Mouse (Mus musculus): Measurements from ENCODE around the gene Aff1. TPM values are rescaled to one million over a fixed set of nuclear protein-coding genes. Genes with fewer than 3 reads are reported as not detected.

Aff1 gene
- polyA plus RNA-seq, 2 experiments = 7.0 to 17.1 TPM

GRCm38 (mm10) chr5:103818602-103819001 is 126.4 kb downstream of the Aff1 start:
- Histone ChIP-seq H3K36me3 (replicated peaks; ENCODE audit: control insufficient read depth, insufficient read depth, low read depth) (peaks cover 58% of the 10 kb centered on the region), H3K4me2 (ENCODE audit: low read depth) (no peak overlapping the region), H3K4me1 (replicated peaks; ENCODE audit: control insufficient read depth in 2 of 2, insufficient read depth in 2 of 2, low read length in 1 of 2) (peaks cover 0 to 7% of the 10 kb centered on the region in 2 experiments; a peak in 2 of 4 replicates), H3K9ac (replicated peaks) (no peak overlapping the region), H3K27ac (no peak overlapping the region), H3K9me3 (ENCODE audit: control insufficient read depth, low read length) (no peaks in the 10 kb centered on the region), H3K4me3 (ENCODE audit: insufficient read depth in 1 of 2, low read depth in 2 of 2, low read length in 2 of 2) (no peak overlapping the region), H3K27me3 (ENCODE audit: control insufficient read depth, insufficient read depth, low read length) (no peaks in the 10 kb centered on the region)
- DNase-seq (ENCODE audit: low read depth in 3 of 3, low spot score in 3 of 3) (no peak), ATAC-seq (ENCODE audit: insufficient read depth) (no peak)
- 92% methylated on average over 9 of the region's 9 CpGs for WGBS (ENCODE audit: insufficient replicate concordance)
- TF ChIP-seq EP300 (IDR thresholded peaks at IDR 0.05; ENCODE audit: low read depth) (no peak), CTCF (IDR thresholded peaks at IDR 0.05; ENCODE audit: low read depth) (no peak)

DNA sequence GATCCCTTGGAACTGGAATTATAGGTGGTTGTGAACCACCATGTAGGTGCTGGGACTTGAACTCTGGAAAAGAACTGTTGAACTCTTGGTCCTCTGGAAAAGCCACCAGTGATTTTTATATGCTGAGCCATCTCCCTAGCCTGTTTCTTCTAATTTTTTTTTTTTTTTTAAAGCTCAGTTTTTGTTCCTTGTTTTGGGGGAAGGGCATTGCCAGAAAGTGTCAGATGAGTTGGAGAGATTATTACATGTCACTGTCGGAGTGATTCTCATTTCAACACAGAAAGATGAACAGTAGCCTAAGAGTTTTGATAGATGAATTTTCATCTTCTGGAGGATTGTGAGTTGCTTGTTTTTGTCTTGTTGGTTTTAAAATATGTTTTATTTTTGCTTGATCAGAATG is 127.5 kb downstream of the Aff1 start:
- Histone ChIP-seq H3K9ac (replicated peaks) (no peak overlapping the region), H3K4me1 (replicated peaks; ENCODE audit: control insufficient read depth in 2 of 2, insufficient read depth in 2 of 2, low read length in 1 of 2) (peaks cover 0 to 5% of the 10 kb centered on the region in 2 experiments; a peak in 1 of 4 replicates), H3K4me3 (ENCODE audit: insufficient read depth in 1 of 2, low read depth in 2 of 2, low read length in 2 of 2) (no peak overlapping the region), H3K4me2 (ENCODE audit: low read depth) (no peak overlapping the region), H3K36me3 (replicated peaks; ENCODE audit: control insufficient read depth, insufficient read depth, low read depth) (peaks cover 60% of the 10 kb centered on the region), H3K27me3 (ENCODE audit: control insufficient read depth, insufficient read depth, low read length) (no peaks in the 10 kb centered on the region), H3K9me3 (ENCODE audit: control insufficient read depth, low read length) (no peaks in the 10 kb centered on the region), H3K27ac (no peak overlapping the region)
- ATAC-seq (ENCODE audit: insufficient read depth) (no peak), DNase-seq (ENCODE audit: low read depth in 3 of 3, low spot score in 3 of 3) (no peak)
- 63% methylated on average over 1 of the region's 1 CpGs for WGBS (ENCODE audit: insufficient replicate concordance)
- TF ChIP-seq EP300 (IDR thresholded peaks at IDR 0.05; ENCODE audit: low read depth) = no peak
- no peak for TF ChIP-seq CTCF (IDR thresholded peaks at IDR 0.05; ENCODE audit: low read depth)

DNA sequence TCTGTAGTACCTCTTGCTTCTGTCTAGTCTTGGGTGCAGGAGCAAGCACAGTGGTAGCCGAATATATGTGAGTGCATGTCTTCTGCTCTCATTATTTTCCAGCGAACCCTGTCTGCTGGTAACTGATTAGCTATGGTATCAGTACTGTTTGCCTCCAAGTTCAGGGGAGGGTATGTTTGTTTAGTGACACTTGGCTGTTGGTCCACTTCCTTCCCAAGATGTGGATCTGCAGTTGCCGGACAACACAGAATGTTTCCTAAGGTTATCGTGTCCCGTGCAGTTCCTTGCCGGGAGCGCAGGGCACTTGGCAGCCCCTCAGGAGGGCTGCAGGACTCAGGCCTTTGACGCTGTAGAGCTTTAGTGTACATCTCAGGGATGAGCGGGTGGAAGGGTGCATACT is 128.9 kb downstream of the Aff1 start:
- Histone ChIP-seq H3K4me2 (ENCODE audit: low read depth) (peak overlapping the region; percentile 20; the same call in 1 of the 2 replicates), H3K9me3 (ENCODE audit: control insufficient read depth, low read length) (no peaks in the 10 kb centered on the region), H3K36me3 (replicated peaks; ENCODE audit: control insufficient read depth, insufficient read depth, low read depth) (peaks cover 57% of the 10 kb centered on the region), H3K4me1 (replicated peaks; ENCODE audit: control insufficient read depth in 2 of 2, insufficient read depth in 2 of 2, low read length in 1 of 2) (peaks cover 0 to 5% of the 10 kb centered on the region in 2 experiments; a peak in 1 of 4 replicates), H3K4me3 (ENCODE audit: insufficient read depth in 1 of 2, low read depth in 2 of 2, low read length in 2 of 2) (no peak overlapping the region), H3K27ac (no peak overlapping the region), H3K27me3 (ENCODE audit: control insufficient read depth, insufficient read depth, low read length) (no peaks in the 10 kb centered on the region), H3K9ac (replicated peaks) (no peak overlapping the region)
- ATAC-seq (ENCODE audit: insufficient read depth) (peak; percentile 27; the same call in 1 of the 2 replicates), DNase-seq (ENCODE audit: low read depth in 3 of 3, low spot score in 3 of 3) (no peak)
- 59% methylated on average over 9 of the region's 9 CpGs for WGBS (ENCODE audit: insufficient replicate concordance)
- TF ChIP-seq EP300 (IDR thresholded peaks at IDR 0.05; ENCODE audit: low read depth) (no peak), CTCF (IDR thresholded peaks at IDR 0.05; ENCODE audit: low read depth) (no peak)

DNA sequence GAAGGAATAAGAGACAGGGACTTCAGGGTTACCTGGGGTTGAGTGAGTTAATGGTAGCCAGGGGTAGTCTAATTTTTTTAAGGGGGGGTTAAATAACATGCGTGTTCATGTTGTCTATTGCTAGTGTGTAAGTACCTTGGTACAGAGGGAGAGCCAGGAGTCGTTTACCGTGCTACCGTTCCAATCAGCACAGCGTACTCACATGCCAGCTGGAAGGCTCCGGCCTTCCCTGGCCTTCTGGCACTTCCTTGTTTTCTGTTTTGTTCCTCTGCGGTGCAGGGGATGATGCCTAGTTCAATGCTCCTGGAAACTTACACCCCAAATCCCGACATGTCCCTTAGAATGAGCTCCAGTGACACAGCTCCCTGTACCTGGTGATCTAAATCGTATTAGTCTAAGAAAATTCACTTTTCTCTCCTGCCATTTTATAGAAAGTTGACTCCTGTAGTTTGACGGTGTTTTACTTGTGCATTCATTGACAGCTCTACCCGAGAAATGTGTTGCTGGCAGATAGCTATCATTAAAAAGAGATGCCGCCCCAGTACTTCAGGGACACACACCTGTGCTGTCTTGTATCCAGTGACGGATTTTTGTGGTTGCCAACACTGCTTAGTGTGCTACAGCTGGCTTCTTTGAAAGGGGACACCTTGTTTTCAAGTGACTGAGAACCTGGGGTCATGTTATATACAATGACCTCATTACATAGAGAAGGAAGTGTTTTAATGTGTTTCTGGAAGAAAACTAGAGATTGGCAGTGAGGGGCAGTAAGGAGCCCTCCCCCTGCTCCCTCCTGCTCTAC is 129.5 kb downstream of the Aff1 start:
- H3K27ac ChIP-seq = no peak overlapping the region
- TF ChIP-seq CTCF (IDR thresholded peaks at IDR 0.05; ENCODE audit: low read depth) = no peak
- TF ChIP-seq EP300 (IDR thresholded peaks at IDR 0.05; ENCODE audit: low read depth) = no peak
- H3K4me3 ChIP-seq (ENCODE audit: insufficient read depth in 1 of 2, low read depth in 2 of 2, low read length in 2 of 2) = no peak overlapping the region
- peaks cover 0 to 5% of the 10 kb centered on the region in 2 experiments; a peak in 1 of 4 replicates for H3K4me1 ChIP-seq (replicated peaks; ENCODE audit: control insufficient read depth in 2 of 2, insufficient read depth in 2 of 2, low read length in 1 of 2)
- no peak for DNase-seq (ENCODE audit: low read depth in 3 of 3, low spot score in 3 of 3)
- 0 out of 2 replicates have a peak overlapping the region, but pooled peaks have one; percentile 20 for H3K4me2 ChIP-seq (ENCODE audit: low read depth)
- no peaks in the 10 kb centered on the region for H3K27me3 ChIP-seq (ENCODE audit: control insufficient read depth, insufficient read depth, low read length)
- WGBS (ENCODE audit: insufficient replicate concordance) = 80% methylated on average over 13 of the region's 13 CpGs
- H3K36me3 ChIP-seq (replicated peaks; ENCODE audit: control insufficient read depth, insufficient read depth, low read depth) = peaks cover 59% of the 10 kb centered on the region
- H3K9ac ChIP-seq (replicated peaks) = no peak overlapping the region
- no peak for ATAC-seq (ENCODE audit: insufficient read depth)
- H3K9me3 ChIP-seq (ENCODE audit: control insufficient read depth, low read length) = no peaks in the 10 kb centered on the region

DNA sequence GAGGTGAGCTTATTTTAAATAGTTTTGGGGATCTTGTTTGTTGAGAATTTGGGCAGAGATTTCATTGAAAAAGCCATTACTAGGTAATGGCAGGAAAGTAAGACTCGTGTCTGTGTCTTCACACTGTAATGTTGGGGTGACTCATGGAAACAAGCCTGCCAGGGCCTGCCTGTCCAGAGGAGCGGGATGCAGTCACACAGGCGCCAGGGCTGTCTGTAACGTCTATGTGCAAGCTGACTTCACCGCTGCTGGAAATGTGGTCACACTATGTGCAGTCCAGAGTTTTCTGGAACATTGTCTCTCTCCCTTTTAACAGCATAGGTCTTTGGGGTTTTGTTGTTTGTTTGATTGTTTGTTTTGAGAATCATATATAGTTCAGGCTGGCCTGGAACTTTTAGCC is 130.8 kb downstream of the Aff1 start:
- Histone ChIP-seq H3K4me3 (ENCODE audit: insufficient read depth in 1 of 2, low read depth in 2 of 2, low read length in 2 of 2) (no peak overlapping the region), H3K9me3 (ENCODE audit: control insufficient read depth, low read length) (no peaks in the 10 kb centered on the region), H3K4me2 (ENCODE audit: low read depth) (no peak overlapping the region), H3K4me1 (replicated peaks; ENCODE audit: control insufficient read depth in 2 of 2, insufficient read depth in 2 of 2, low read length in 1 of 2) (peaks cover 0 to 5% of the 10 kb centered on the region in 2 experiments; a peak in 1 of 4 replicates), H3K27me3 (ENCODE audit: control insufficient read depth, insufficient read depth, low read length) (no peaks in the 10 kb centered on the region), H3K36me3 (replicated peaks; ENCODE audit: control insufficient read depth, insufficient read depth, low read depth) (peaks cover 61% of the 10 kb centered on the region), H3K27ac (no peak overlapping the region), H3K9ac (replicated peaks) (no peak overlapping the region)
- 89% methylated on average over 5 of the region's 5 CpGs for WGBS (ENCODE audit: insufficient replicate concordance)
- no peak for DNase-seq (ENCODE audit: low read depth in 3 of 3, low spot score in 3 of 3)
- TF ChIP-seq EP300 (IDR thresholded peaks at IDR 0.05; ENCODE audit: low read depth) (no peak), CTCF (IDR thresholded peaks at IDR 0.05; ENCODE audit: low read depth) (no peak)
- no peak for ATAC-seq (ENCODE audit: insufficient read depth)

Measured in liver, embryonic 14.5 days (tissue).